Mouse (Mus musculus) neural tube, embryonic 11.5 days (tissue): Measurements from ENCODE around the gene Fosl1. TPM values are rescaled to one million over a fixed set of nuclear protein-coding genes. Genes with fewer than 3 reads are reported as not detected.

ENCODE experiments used
- ATAC-seq: fragments of 200-750 bp; cut with Nextera tagmentation; 2 replicates; pipeline ENCODE4 v1.8.0; 2017; ENCODE audit warnings: moderate number of reproducible peaks, mild to moderate bottlenecking, moderate TSS enrichment, moderate library complexity; ENCODE audit not compliant: insufficient read depth, low FRiP score, low TSS enrichment
- DNase-seq: peaks from one replicate; pipeline ENCODE4 v3.0.0-alpha.2; 2015; ENCODE audit warnings: low spot score
- H3K27ac ChIP-seq: fragments of 300-500 bp; sonication (generic); 2 replicates; pipeline ENCODE4 v1.5.1; 2014; ENCODE audit warnings: low read depth, mild to moderate bottlenecking, low read length
- H3K27me3 ChIP-seq: fragments of 300-500 bp; sonication (generic); 2 replicates; pipeline ENCODE4 v1.6.1; 2014; ENCODE audit warnings: mild to moderate bottlenecking, low read length, mixed read lengths; ENCODE audit not compliant: control insufficient read depth, insufficient read depth
- H3K36me3 ChIP-seq: fragments of 300-500 bp; sonication (generic); 2 replicates; pipeline ENCODE4 v1.6.1; 2014; ENCODE audit warnings: mild to moderate bottlenecking, low read length, moderate library complexity, mixed read lengths; ENCODE audit not compliant: control insufficient read depth, insufficient read depth
- H3K4me1 ChIP-seq: fragments of 300-500 bp; sonication (generic); 2 replicates; pipeline ENCODE4 v1.6.1; 2014; ENCODE audit warnings: low read length, mixed read lengths; ENCODE audit not compliant: control insufficient read depth, insufficient read depth
- H3K4me2 ChIP-seq: fragments of 300-500 bp; sonication (generic); 2 replicates; pipeline ENCODE4 v1.6.1; 2014; ENCODE audit warnings: low read depth, mild to moderate bottlenecking, moderate library complexity
- H3K4me3 ChIP-seq: fragments of 300-500 bp; sonication (generic); 2 replicates; pipeline ENCODE4 v1.5.1; 2014; ENCODE audit warnings: low read depth, low read length
- H3K9ac ChIP-seq: fragments of 300-500 bp; sonication (generic); 2 replicates; pipeline ENCODE4 v1.6.1; 2014; ENCODE audit warnings: mild to moderate bottlenecking, low read length
- H3K9me3 ChIP-seq: fragments of 300-500 bp; sonication (generic); 2 replicates; pipeline ENCODE4 v1.6.1; 2016; ENCODE audit warnings: low read length; ENCODE audit not compliant: control insufficient read depth
- WGBS: fragments of 180-500 bp; shearing (Covaris S2); extraction: QIAGEN DNeasy Blood & Tissue Kit; methylation state at CpG from one replicate; pipeline ENCODE4 v1.1.7; 2014; 5-methylcytosine and 5-hydroxymethylcytosine counted together
- polyA plus RNA-seq: library from polyadenylated mRNA; unstranded; fragments of >200 nt; fragmentation: Nextera tagmentation; extraction: Ambion mirVana; gene quantifications from 2 replicates; pipeline ENCODE4 v1.2.1, GENCODE M21; 2014

Fosl1 gene
- polyA plus RNA-seq, 1 experiment from 2014 or later: not detected

DNA sequence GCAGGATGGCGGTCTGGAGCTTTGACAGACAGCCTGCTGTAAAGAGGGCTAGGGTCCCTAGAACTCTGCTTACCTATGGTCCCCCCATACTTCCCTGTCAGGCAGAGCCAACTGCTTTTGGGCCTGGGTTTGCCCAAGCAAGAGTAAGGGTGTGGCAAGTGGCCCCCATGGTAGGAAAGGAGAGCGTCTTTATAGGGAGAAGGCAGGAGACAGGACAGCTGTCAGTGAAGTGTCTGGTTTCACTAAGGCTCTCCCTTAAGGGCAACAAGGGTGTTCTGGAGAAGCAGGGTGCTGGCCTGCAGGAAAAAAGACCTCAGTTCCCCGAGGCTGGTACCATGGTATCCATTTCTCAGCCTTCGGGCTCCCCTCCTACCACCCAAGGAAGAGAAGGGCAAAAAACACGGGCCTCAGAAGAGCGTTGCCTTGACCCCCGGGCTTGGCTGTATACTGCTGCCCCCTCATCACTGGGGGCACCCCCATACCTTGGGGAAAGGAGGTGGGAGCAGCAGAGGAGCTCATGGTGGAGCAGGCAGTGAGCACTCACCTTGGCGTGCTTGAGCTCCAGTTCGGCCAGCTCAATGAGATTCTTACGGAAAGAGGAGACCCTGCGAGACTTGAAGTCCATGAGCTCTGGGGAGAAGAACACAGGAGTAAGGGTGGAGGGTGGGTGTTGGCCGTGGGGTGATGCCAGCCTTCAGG is 48.2 kb downstream of the Fosl1 start:
- H3K27ac ChIP-seq: no peak overlapping the region; the same call in 1 of the 2 replicates
- no peaks in the 10 kb centered on the region for H3K9me3 ChIP-seq
- ATAC-seq (no peak), DNase-seq (no peak)
- peaks cover 22% of the 10 kb centered on the region for H3K36me3 ChIP-seq
- WGBS: 86% methylated on average over 12 of the region's 12 CpGs
- H3K9ac ChIP-seq: no peak overlapping the region
- no peak overlapping the region for H3K4me2 ChIP-seq
- peaks cover 8% of the 10 kb centered on the region; the same call in 1 of the 2 replicates for H3K4me1 ChIP-seq
- no peak overlapping the region for H3K4me3 ChIP-seq
- no peaks in the 10 kb centered on the region for H3K27me3 ChIP-seq

DNA sequence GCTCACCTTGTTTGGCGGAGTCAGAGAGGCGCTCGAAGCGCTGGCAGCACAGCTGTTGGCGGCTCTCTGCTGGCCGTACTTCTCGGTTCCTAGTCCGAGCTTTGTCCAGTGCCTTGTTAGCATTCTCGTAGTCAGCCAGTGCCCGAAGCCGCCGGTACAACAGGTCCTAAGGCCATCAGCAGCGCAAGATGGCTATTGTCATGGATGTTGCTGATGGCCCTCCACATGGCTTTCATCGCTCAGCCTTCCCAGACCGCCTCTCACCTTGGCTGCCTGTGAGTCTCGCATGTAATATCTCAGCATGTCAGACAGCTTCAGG is 48.7 kb downstream of the Fosl1 start:
- DNase-seq: no peak
- H3K36me3 ChIP-seq: peaks cover 22% of the 10 kb centered on the region

DNA sequence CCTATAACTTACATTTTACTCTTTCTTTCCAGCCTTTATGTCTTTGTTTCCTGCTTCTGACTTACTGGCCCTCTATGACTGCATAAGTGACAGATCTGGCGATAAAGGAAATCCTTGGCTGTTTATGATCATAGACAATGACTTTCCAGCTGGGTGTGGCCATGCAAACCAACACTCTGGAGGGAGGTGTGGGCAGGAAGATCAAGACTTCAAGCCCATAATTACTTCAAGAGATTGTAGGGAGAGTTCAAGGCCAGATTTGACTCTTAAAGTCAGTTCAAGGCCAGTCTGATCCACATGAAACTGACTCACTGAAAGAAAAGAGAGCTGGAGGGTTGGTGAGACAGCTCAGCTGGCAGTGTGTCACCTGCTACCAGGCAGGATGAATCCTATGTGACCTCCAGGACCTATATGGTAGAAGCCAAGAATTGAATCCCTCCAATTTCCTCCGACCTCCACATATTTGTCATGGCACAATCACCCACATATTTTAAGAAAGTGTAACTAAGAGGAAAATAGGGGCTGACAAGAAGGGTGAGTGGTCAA is 53.1 kb downstream of the Fosl1 start:
- DNase-seq: no peak
- Histone ChIP-seq H3K9me3 (no peaks in the 10 kb centered on the region), H3K4me1 (no peaks in the 10 kb centered on the region), H3K9ac (no peak overlapping the region), H3K27ac (no peak overlapping the region), H3K4me3 (no peak overlapping the region), H3K36me3 (peaks cover 8% of the 10 kb centered on the region; the same call in 1 of the 2 replicates), H3K4me2 (no peak overlapping the region), H3K27me3 (no peaks in the 10 kb centered on the region)
- 87% methylated on average over 2 of the region's 2 CpGs for WGBS
- no peak for ATAC-seq

More for the DNA sequence above, 48.7 kb downstream of the Fosl1 start:
- no peak for ATAC-seq
- Histone ChIP-seq H3K4me3 (no peak overlapping the region), H3K27me3 (no peaks in the 10 kb centered on the region), H3K4me1 (peaks cover 8% of the 10 kb centered on the region; the same call in 1 of the 2 replicates), H3K27ac (no peak overlapping the region; the same call in 1 of the 2 replicates), H3K9me3 (no peaks in the 10 kb centered on the region), H3K9ac (no peak overlapping the region), H3K4me2 (no peak overlapping the region)
- 87% methylated on average over 16 of the region's 16 CpGs for WGBS

DNA sequence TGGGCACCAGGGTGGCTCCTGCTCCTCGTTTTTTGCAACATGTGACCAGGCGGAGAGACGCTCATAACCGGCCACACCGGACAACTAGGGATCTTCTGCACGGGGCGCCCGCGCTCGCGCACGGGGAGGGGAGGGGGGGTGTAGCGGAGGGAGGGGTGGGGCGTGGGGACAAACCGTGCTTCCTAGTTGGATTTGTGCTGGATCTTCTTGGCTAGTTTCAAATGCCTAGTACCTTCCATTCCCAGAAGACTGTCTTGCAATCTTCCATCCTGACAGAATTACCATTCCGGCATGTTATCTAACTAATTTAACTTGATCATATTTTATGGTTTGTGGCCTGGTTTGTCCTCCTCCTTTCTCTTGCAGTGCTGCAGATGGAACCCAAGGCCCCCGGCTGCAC is 56.3 kb downstream of the Fosl1 start, which contains the start of gene 1700020D05Rik:
TSS of gene 1700020D05Rik (minus strand) at position 101 of the 400 bp plus-strand sequence.
- no peak for ATAC-seq
- H3K4me3 ChIP-seq: no peak within 1 kb of the TSS
- DNase-seq: no peak
- H3K36me3 ChIP-seq: no peaks in the 10 kb centered on the region
- no peak within 1 kb of the TSS for H3K27ac ChIP-seq
- 51% methylated on average over 17 of the region's 17 CpGs for WGBS
- H3K9ac ChIP-seq: no peak within 1 kb of the TSS
- H3K4me2 ChIP-seq: no peak within 1 kb of the TSS
- no peaks in the 10 kb centered on the region for H3K9me3 ChIP-seq
- H3K27me3 ChIP-seq: no peaks in the 10 kb centered on the region
- no peaks in the 10 kb centered on the region for H3K4me1 ChIP-seq

Other genes starting within 250 kb of the Fosl1 start
- gene Pacs1, start 174.4 kb upstream of the Fosl1 start, polyA plus RNA-seq: 29.8 and 30.5 TPM in 2 replicates
- gene Sf3b2, start 152.1 kb upstream of the Fosl1 start, polyA plus RNA-seq: 405 and 416 TPM in 2 replicates
- 16.2 and 17.8 TPM in 2 replicates for gene Gal3st3, start 149.2 kb upstream of the Fosl1 start, polyA plus RNA-seq
- not detected in 2 replicates for gene Catsper1, start 111.8 kb upstream of the Fosl1 start, polyA plus RNA-seq
- 1.8 and 1.9 TPM in 2 replicates for gene Cst6, start 98.0 kb upstream of the Fosl1 start, polyA plus RNA-seq
- 71.5 and 77.3 TPM in 2 replicates for gene Eif1ad, start 80.8 kb upstream of the Fosl1 start, polyA plus RNA-seq
- gene Banf1, start 80.4 kb upstream of the Fosl1 start, polyA plus RNA-seq: 440 and 442 TPM in 2 replicates
- 78.5 and 79.9 TPM in 2 replicates for gene Sart1, start 58.8 kb upstream of the Fosl1 start, polyA plus RNA-seq
- gene Tsga10ip, start 45.0 kb upstream of the Fosl1 start, polyA plus RNA-seq: 0.31 TPM in 1 of 2 replicates, not detected in the other
- 197 and 205 TPM in 2 replicates for gene Drap1, start 22.6 kb upstream of the Fosl1 start, polyA plus RNA-seq
- 39.9 and 43.0 TPM in 2 replicates for gene AI837181, start 22.4 kb upstream of the Fosl1 start, polyA plus RNA-seq
- gene Ccdc85b, start 10.3 kb downstream of the Fosl1 start, polyA plus RNA-seq: 7.9 and 8.3 TPM in 2 replicates
- gene Fibp, start 13.1 kb downstream of the Fosl1 start, polyA plus RNA-seq: 110 and 119 TPM in 2 replicates
- gene Ctsw, start 21.0 kb downstream of the Fosl1 start, polyA plus RNA-seq: 1.7 and 3.6 TPM in 2 replicates
- gene Efemp2, start 26.4 kb downstream of the Fosl1 start, polyA plus RNA-seq: 55.5 and 55.6 TPM in 2 replicates
- gene Mus81, start 40.9 kb downstream of the Fosl1 start, polyA plus RNA-seq: 39.0 and 41.9 TPM in 2 replicates
- 3,817 and 3,867 TPM in 2 replicates for gene Cfl1, start 42.9 kb downstream of the Fosl1 start, polyA plus RNA-seq
- 0.31 TPM in 1 of 2 replicates, not detected in the other for gene 1700020D05Rik, start 56.2 kb downstream of the Fosl1 start, polyA plus RNA-seq
- 20.9 and 23.0 TPM in 2 replicates for gene Snx32, start 63.0 kb downstream of the Fosl1 start, polyA plus RNA-seq
- 0.24 and 0.32 TPM in 2 replicates for gene Ovol1, start 113.1 kb downstream of the Fosl1 start, polyA plus RNA-seq
- 2.3 and 2.6 TPM in 2 replicates for gene Ap5b1, start 120.5 kb downstream of the Fosl1 start, polyA plus RNA-seq
- 131 and 137 TPM in 2 replicates for gene Rnaseh2c, start 154.3 kb downstream of the Fosl1 start, polyA plus RNA-seq
- gene Kat5, start 162.7 kb downstream of the Fosl1 start, polyA plus RNA-seq: 36.3 and 36.5 TPM in 2 replicates
- 32.5 and 34.4 TPM in 2 replicates for gene Rela, start 189.9 kb downstream of the Fosl1 start, polyA plus RNA-seq
- 17.0 and 19.3 TPM in 2 replicates for gene Sipa1, start 216.2 kb downstream of the Fosl1 start, polyA plus RNA-seq
- gene Map3k11, start 241.2 kb downstream of the Fosl1 start, polyA plus RNA-seq: 21.0 and 22.0 TPM in 2 replicates
- 26.9 and 27.7 TPM in 2 replicates for gene Pcnx3, start 241.4 kb downstream of the Fosl1 start, polyA plus RNA-seq